Mouse (Mus musculus) kidney, adult 11 months (tissue): Measurements from ENCODE around the gene Chrnb2.

Experiments used
- DNase-seq: peaks from one replicate; pipeline ENCODE4 v3.0.0; 2022

The Chrnb2 gene

GRCm38 (mm10) chr3:89776001-89776400 is 11.6 kb upstream of the Chrnb2 start:
- DNase-seq: no peak

GRCm38 (mm10) chr3:89774236-89774960 is 10.0 kb upstream of the Chrnb2 start:
- DNase-seq: no peak

- DNase-seq: peak; percentile 43
Observed at GRCm38 (mm10) chr3:89773740-89774211, 9.3 kb upstream of the Chrnb2 start.

- peak; percentile 97 for DNase-seq
Observed at GRCm38 (mm10) chr3:89772968-89773709, 8.7 kb upstream of the Chrnb2 start, which contains the start of gene Ube2q1. Gene Ube2q1, plus strand, starts transcription at chr3:89773616.

GRCm38 (mm10) chr3:89772588-89772967 is 8.1 kb upstream of the Chrnb2 start:
- DNase-seq: peak; percentile 81

GRCm38 (mm10) chr3:89770425-89771002 is 6.1 kb upstream of the Chrnb2 start:
- no peak for DNase-seq

GRCm38 (mm10) chr3:89769584-89769983 is 5.2 kb upstream of the Chrnb2 start:
- DNase-seq: no peak

GRCm38 (mm10) chr3:89759786-89760185 is 4.6 kb downstream of the Chrnb2 start:
- DNase-seq: no peak

GRCm38 (mm10) chr3:89757851-89758250 is 6.6 kb downstream of the Chrnb2 start:
- no peak for DNase-seq

- DNase-seq: no peak
Observed at GRCm38 (mm10) chr3:89755283-89755682, 9.1 kb downstream of the Chrnb2 start.

- DNase-seq: no peak
Observed at GRCm38 (mm10) chr3:89752307-89752706, 12.1 kb downstream of the Chrnb2 start.

- DNase-seq: no peak
Observed at GRCm38 (mm10) chr3:89738509-89738908, 25.9 kb downstream of the Chrnb2 start.

GRCm38 (mm10) chr3:89732091-89732490 is 32.3 kb downstream of the Chrnb2 start:
- no peak for DNase-seq

GRCm38 (mm10) chr3:89730350-89731331 is 33.8 kb downstream of the Chrnb2 start:
- peak; percentile 92 for DNase-seq

GRCm38 (mm10) chr3:89728848-89729247 is 35.6 kb downstream of the Chrnb2 start:
- no peak for DNase-seq

GRCm38 (mm10) chr3:89727028-89727427 is 37.4 kb downstream of the Chrnb2 start:
- peak; percentile 30 for DNase-seq

- DNase-seq: no peak
Observed at GRCm38 (mm10) chr3:89723400-89724084, 40.9 kb downstream of the Chrnb2 start.

GRCm38 (mm10) chr3:89722032-89722431 is 42.4 kb downstream of the Chrnb2 start:
- DNase-seq: no peak

- DNase-seq: no peak
Observed at GRCm38 (mm10) chr3:89715967-89716256, 48.5 kb downstream of the Chrnb2 start.

GRCm38 (mm10) chr3:89715207-89715966 is 49.0 kb downstream of the Chrnb2 start:
- DNase-seq: peak; percentile 16
